Mouse (Mus musculus) E14TG2a.4 (cell line): ENCODE measurements around the gene Ica1.

Source experiments
- H3K27me3 ChIP-seq: 2 replicates; pipeline ENCODE4 v1.6.1; 2014; ENCODE audit warnings: low read length, control low read depth; ENCODE audit not compliant: insufficient read depth
- H3K36me3 ChIP-seq: 2 replicates; pipeline ENCODE4 v1.6.1; 2014; ENCODE audit warnings: low read length, control low read depth; ENCODE audit not compliant: insufficient read depth
- H3K4me1 ChIP-seq: replicated peaks from 2 replicates; pipeline ENCODE4 v1.6.1; 2014; ENCODE audit warnings: low read depth, low read length, control low read depth
- H3K4me3 ChIP-seq: replicated peaks from 2 replicates; pipeline ENCODE4 v1.5.1; 2014; ENCODE audit warnings: mild to moderate bottlenecking, low read length
- H3K9me3 ChIP-seq: 2 replicates; pipeline ENCODE4 v1.6.1; 2014; ENCODE audit warnings: low read length, control low read depth
- CTCF ChIP-seq: conservative IDR thresholded peaks from 2 replicates; pipeline ENCODE4 v1.5.1; 2014; ENCODE audit warnings: low read length
- NANOG ChIP-seq: IDR thresholded peaks from 2 replicates; pipeline ENCODE4 v1.6.1; 2014; ENCODE audit warnings: borderline replicate concordance, low read length, mixed read lengths
- POU5F1 ChIP-seq: IDR thresholded peaks from 2 replicates; pipeline ENCODE4 v1.6.1; 2014; ENCODE audit warnings: low read length, borderline replicate concordance

Ica1 gene

DNA sequence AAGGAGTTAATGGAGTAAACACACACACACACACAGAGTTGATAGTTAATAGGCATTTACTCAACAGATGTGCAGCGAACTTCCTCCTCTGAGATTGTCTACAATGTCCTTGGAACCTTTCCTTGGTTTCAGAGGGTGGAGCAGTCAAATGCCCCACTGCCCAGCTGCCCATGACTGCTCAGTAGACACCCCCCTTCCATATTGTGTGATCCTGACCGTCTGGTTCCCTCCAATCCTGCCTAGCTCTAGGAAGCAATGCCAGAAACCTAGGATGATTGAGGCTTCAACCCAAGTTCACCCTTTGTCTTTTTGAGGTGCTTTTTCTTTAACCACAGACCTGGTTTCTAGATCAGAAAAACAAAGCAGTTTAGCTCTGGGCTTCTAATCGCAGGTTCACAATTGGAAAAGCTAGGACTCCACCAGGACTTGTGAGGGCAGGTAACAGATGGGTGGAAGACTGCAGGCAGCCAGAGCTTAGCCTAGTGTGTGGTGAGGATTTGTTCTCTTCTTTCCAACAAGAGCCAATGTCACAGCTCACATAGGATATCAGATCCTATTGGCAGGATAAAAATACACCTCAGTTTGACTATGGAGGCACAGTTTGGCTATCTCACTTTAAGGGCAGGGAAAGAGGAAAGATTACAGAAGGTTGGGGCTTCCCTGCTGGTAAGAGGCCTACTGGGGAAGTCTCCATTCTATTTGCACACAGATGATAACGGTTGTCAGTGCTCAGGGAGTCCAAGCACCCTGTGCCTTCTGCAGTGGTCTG, 158.5 kb downstream of the Ica1 start:
- Histone ChIP-seq H3K9me3 (no peaks in the 10 kb centered on the region), H3K4me3 (no peak overlapping the region), H3K27me3 (no peaks in the 10 kb centered on the region), H3K36me3 (no peaks in the 10 kb centered on the region), H3K4me1 (no peaks in the 10 kb centered on the region)
- TF ChIP-seq NANOG: no peak
- no peak for TF ChIP-seq POU5F1
- no peak for TF ChIP-seq CTCF

DNA sequence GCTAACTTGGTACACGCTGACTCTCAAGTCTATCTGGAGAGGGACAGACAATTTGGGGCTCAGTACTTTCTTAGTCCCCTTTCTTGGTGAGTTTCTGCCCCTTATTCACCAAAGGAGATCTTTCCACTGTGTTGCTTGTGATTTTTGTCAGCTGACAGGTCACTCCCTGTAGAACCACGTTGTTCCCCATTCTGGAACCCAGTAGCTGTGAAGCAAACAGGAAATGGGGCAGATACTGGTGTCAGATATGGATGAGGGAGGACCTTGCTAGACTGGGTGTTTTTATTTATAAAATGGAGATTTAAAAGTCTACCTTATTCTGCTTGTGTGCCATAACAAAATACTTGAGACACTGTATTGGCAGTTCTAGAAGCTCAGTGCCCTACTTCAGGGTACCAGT, 160.9 kb downstream of the Ica1 start:
- Histone ChIP-seq H3K9me3 (no peaks in the 10 kb centered on the region), H3K27me3 (no peaks in the 10 kb centered on the region), H3K36me3 (no peaks in the 10 kb centered on the region), H3K4me1 (no peaks in the 10 kb centered on the region), H3K4me3 (no peak overlapping the region)
- TF ChIP-seq NANOG: no peak
- no peak for TF ChIP-seq CTCF
- TF ChIP-seq POU5F1: no peak

DNA sequence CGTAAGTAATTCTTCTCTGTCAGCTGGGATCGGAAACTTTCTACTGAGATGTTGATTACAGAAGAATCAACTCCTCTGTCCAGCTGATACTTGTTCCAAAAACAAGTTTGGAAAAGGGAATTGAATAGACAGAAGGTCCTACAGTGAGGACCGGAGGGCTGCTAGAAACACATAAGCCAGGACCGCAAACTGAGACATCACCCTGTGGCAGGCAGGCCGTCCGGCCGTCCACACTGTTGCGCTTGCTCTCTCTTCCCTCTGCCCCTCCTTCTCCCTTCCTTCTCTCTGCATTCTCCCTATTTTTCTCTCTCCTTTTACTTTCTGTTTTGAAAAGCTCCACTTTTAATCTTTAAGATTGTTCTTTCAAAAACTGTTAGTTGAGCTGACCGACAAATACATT, 186.6 kb downstream of the Ica1 start:
- Histone ChIP-seq H3K4me1 (no peaks in the 10 kb centered on the region), H3K4me3 (no peak overlapping the region)
- TF ChIP-seq POU5F1 (no peak), CTCF (no peak), NANOG (no peak)

DNA sequence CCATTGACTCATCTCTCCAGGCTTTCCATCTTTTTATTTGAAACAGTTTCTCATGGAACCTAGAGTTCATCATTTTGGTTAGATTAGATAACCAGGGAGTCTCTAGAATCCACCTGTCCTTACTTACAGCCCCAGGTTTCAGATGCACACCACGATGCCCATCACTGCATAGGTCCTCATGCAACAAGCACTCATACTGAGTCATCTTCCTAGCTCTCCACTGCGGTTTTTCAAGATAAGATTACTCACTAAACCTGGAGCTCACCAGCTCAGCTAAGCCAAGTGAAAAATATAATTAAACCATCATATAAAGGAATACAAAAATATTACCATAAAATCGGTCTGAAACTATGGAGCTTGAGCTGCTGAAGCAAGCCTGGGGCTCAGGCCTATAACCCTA, 194.4 kb downstream of the Ica1 start:
- Histone ChIP-seq H3K4me1 (no peaks in the 10 kb centered on the region), H3K9me3 (no peaks in the 10 kb centered on the region)
- no peak for TF ChIP-seq POU5F1
- no peak for TF ChIP-seq CTCF
- TF ChIP-seq NANOG: no peak

More for the DNA sequence above, 186.6 kb downstream of the Ica1 start:
- Histone ChIP-seq H3K9me3 (0 out of 2 replicates have a peak, but pooled peaks cover 5% of the 10 kb centered on the region), H3K36me3 (no peaks in the 10 kb centered on the region), H3K27me3 (no peaks in the 10 kb centered on the region)

DNA sequence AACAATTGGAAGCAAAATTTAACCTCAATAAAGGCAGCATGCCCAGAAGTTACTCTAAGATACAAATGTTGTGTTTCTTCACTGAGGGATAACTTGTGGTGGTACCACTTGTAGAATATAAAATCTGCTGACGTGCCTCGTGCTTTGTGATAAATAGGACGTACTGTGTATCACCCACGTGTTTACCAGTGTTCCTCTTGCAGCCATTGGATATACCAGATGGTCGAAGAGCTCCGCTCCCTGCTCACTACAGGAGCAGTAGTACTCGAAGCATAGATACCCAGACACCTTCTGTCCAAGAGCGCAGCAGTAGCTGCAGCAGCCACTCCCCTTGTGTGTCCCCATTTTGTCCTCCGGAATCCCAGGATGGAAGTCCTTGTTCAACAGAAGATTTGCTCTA, 195.9 kb downstream of the Ica1 start:
- TF ChIP-seq CTCF: no peak
- no peak for TF ChIP-seq NANOG
- no peak for TF ChIP-seq POU5F1
- H3K9me3 ChIP-seq: no peaks in the 10 kb centered on the region
- no peak overlapping the region for H3K4me3 ChIP-seq
- H3K4me1 ChIP-seq: no peaks in the 10 kb centered on the region
- H3K27me3 ChIP-seq: no peaks in the 10 kb centered on the region
- no peaks in the 10 kb centered on the region for H3K36me3 ChIP-seq

More for the DNA sequence above, 194.4 kb downstream of the Ica1 start:
- H3K36me3 ChIP-seq: no peaks in the 10 kb centered on the region
- no peak overlapping the region for H3K4me3 ChIP-seq
- no peaks in the 10 kb centered on the region for H3K27me3 ChIP-seq
